Mouse (Mus musculus): ENCODE data around the gene Mdfi. TPM values are rescaled to one million over a fixed set of nuclear protein-coding genes. Genes with fewer than 3 reads are reported as not detected.

The Mdfi gene
- polyA plus RNA-seq, 1 experiment from 2014 or later = 15.7 TPM

- no peak overlapping the region for H3K4me3 ChIP-seq (ENCODE audit: low read length)
- H3K4me1 ChIP-seq (ENCODE audit: control insufficient read depth, insufficient read depth, low read length) = no peaks in the 10 kb centered on the region
- H3K27me3 ChIP-seq (ENCODE audit: control insufficient read depth, insufficient read depth, low read length) = no peaks in the 10 kb centered on the region
- ATAC-seq (ENCODE audit: low FRiP score, low TSS enrichment) = no peak
- WGBS = 41% methylated on average over 12 of the region's 12 CpGs
- no peaks in the 10 kb centered on the region for H3K36me3 ChIP-seq (ENCODE audit: control insufficient read depth, insufficient read depth, low read length)
- no peak overlapping the region for H3K27ac ChIP-seq (ENCODE audit: low read depth, low read length)
- no peak overlapping the region for H3K4me2 ChIP-seq (replicated peaks; ENCODE audit: low read depth, low read length)
- peaks cover 5% of the 10 kb centered on the region for H3K9me3 ChIP-seq (ENCODE audit: control insufficient read depth, low read length)
- H3K9ac ChIP-seq (ENCODE audit: low read depth, low read length) = no peak overlapping the region
These were observed 65.7 kb downstream of the Mdfi start for GRCm38 (mm10) chr17:47768707-47769276.

DNA sequence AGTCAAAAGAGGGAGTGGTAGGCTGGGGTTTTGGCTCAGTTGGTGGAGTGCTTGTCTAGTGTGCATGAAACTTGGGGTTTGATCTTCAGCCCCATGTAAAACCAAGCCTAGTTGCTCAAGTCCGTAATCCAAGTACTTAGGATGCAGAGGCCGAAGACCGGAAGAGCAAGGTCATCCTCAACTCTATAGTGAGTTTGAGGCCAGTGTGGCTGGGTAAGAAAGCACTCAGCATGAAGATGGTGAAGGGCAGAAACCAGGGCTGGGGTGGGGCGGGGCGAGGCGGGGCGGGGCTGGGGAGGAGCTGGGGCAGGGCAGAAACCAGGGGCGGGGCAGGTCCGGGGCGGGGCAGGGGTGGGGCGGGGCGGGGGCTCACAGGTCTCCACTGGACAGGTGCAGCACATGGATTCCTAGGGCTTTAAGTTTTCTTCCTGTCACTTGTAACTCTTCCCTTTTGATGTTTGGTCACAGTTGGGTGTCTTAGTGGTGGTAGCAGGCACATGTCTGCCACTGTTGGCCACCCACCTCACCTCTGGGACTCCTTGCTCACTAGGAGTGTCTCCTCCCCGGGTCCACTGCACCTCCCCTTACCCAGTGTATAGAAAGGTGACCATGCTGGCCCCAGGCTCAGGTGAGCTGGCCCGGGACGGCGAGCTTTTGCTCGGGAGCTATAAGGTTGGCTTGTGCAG, 66.9 kb downstream of the Mdfi start:
- Histone ChIP-seq H3K9ac (ENCODE audit: low read depth, low read length) (no peak overlapping the region), H3K4me2 (replicated peaks; ENCODE audit: low read depth, low read length) (no peak overlapping the region), H3K9me3 (ENCODE audit: control insufficient read depth, low read length) (peaks cover 5% of the 10 kb centered on the region), H3K4me1 (ENCODE audit: control insufficient read depth, insufficient read depth, low read length) (no peaks in the 10 kb centered on the region), H3K4me3 (ENCODE audit: low read length) (no peak overlapping the region), H3K27ac (ENCODE audit: low read depth, low read length) (no peak overlapping the region), H3K36me3 (ENCODE audit: control insufficient read depth, insufficient read depth, low read length) (no peaks in the 10 kb centered on the region), H3K27me3 (ENCODE audit: control insufficient read depth, insufficient read depth, low read length) (no peaks in the 10 kb centered on the region)
- no peak for ATAC-seq (ENCODE audit: low FRiP score, low TSS enrichment)
- 48% methylated on average over 14 of the region's 17 CpGs for WGBS

GRCm38 (mm10) chr17:47767081-47767455, 67.4 kb downstream of the Mdfi start:
- Histone ChIP-seq H3K4me1 (ENCODE audit: control insufficient read depth, insufficient read depth, low read length) (no peaks in the 10 kb centered on the region; the same call in 1 of the 2 replicates), H3K27ac (ENCODE audit: low read depth, low read length) (no peak overlapping the region), H3K36me3 (ENCODE audit: control insufficient read depth, insufficient read depth, low read length) (no peaks in the 10 kb centered on the region), H3K4me2 (replicated peaks; ENCODE audit: low read depth, low read length) (no peak overlapping the region), H3K27me3 (ENCODE audit: control insufficient read depth, insufficient read depth, low read length) (no peaks in the 10 kb centered on the region), H3K4me3 (ENCODE audit: low read length) (no peak overlapping the region), H3K9me3 (ENCODE audit: control insufficient read depth, low read length) (peaks cover 2% of the 10 kb centered on the region), H3K9ac (ENCODE audit: low read depth, low read length) (no peak overlapping the region)
- ATAC-seq (ENCODE audit: low FRiP score, low TSS enrichment) = no peak
- WGBS = 60% methylated on average over 2 of the region's 2 CpGs

DNA sequence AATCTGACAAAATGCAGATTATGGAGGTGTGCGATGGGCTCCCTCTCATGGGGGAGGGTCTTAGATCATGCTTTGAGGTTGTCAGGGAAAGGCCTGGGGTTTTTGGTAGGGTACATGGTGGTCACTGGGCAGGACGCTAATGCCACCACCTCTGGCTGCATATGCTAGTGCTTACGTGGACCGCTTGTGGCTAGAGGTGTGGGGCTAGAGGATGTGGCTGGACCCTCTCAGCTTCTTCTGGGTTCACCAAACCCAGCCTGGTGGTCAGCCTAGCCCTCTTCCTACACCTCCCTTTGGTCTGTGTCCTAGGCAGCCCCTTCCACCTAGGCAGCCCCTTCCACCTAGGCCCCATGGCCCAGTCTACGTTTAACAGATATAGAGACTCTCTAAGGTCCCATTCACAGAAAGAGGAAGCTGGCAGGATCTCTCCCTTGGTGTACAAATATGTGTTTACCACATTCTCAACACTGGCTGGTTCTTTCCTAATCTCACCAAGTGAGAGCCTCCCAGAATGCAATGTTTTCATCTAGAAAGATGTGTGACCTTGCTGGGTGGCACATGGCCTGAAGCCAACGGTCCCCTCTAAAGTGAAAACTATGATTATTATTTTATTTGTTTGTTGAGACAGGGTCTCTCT, 68.0 kb downstream of the Mdfi start:
- no peak overlapping the region for H3K4me2 ChIP-seq (replicated peaks; ENCODE audit: low read depth, low read length)
- H3K9ac ChIP-seq (ENCODE audit: low read depth, low read length) = no peak overlapping the region
- H3K4me3 ChIP-seq (ENCODE audit: low read length) = no peak overlapping the region
- H3K9me3 ChIP-seq (ENCODE audit: control insufficient read depth, low read length) = no peaks in the 10 kb centered on the region
- no peaks in the 10 kb centered on the region for H3K36me3 ChIP-seq (ENCODE audit: control insufficient read depth, insufficient read depth, low read length)
- H3K27me3 ChIP-seq (ENCODE audit: control insufficient read depth, insufficient read depth, low read length) = no peaks in the 10 kb centered on the region
- no peaks in the 10 kb centered on the region; the same call in 1 of the 2 replicates for H3K4me1 ChIP-seq (ENCODE audit: control insufficient read depth, insufficient read depth, low read length)
- no peak for ATAC-seq (ENCODE audit: low FRiP score, low TSS enrichment)
- H3K27ac ChIP-seq (ENCODE audit: low read depth, low read length) = no peak overlapping the region
- 94% methylated on average over 6 of the region's 6 CpGs for WGBS

DNA sequence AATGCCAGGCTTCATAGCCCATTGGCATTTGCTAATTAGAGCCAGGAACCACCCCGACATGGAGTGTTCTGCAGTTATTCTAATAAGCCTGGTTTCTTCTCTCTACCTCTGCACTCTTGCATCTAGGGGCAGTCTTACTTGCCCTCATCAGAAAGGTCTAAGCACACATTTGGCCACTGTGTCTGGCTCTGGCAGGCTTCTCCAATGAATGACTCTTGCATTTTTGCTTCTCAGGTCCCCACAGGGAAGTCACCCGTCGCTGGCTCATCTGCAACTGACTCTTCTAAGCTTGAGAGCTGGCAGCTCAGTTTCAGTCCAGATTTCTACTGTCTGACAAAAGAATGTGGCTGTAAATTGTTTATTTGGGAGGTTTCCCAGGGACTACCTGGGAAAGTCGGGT, 68.5 kb downstream of the Mdfi start:
- Histone ChIP-seq H3K9me3 (ENCODE audit: control insufficient read depth, low read length) (no peaks in the 10 kb centered on the region), H3K36me3 (ENCODE audit: control insufficient read depth, insufficient read depth, low read length) (no peaks in the 10 kb centered on the region), H3K27ac (ENCODE audit: low read depth, low read length) (no peak overlapping the region), H3K4me2 (replicated peaks; ENCODE audit: low read depth, low read length) (no peak overlapping the region), H3K4me1 (ENCODE audit: control insufficient read depth, insufficient read depth, low read length) (no peaks in the 10 kb centered on the region; the same call in 1 of the 2 replicates), H3K9ac (ENCODE audit: low read depth, low read length) (no peak overlapping the region), H3K27me3 (ENCODE audit: control insufficient read depth, insufficient read depth, low read length) (no peaks in the 10 kb centered on the region), H3K4me3 (ENCODE audit: low read length) (no peak overlapping the region)
- 71% methylated on average over 4 of the region's 4 CpGs for WGBS
- no peak for ATAC-seq (ENCODE audit: low FRiP score, low TSS enrichment)

Other genes with a start within 250 kb of the Mdfi start
- gene Bysl, start 223.2 kb downstream of the Mdfi start, polyA plus RNA-seq (2014; fragmentation: Nextera tagmentation; extraction: Ambion mirVana) = 19.5 and 24.4 TPM in 2 replicates
- 39.1 and 48.0 TPM in 2 replicates for gene Med20, start 223.1 kb downstream of the Mdfi start, polyA plus RNA-seq (2014; fragmentation: Nextera tagmentation; extraction: Ambion mirVana)
- 1.6 and 4.2 TPM in 2 replicates for gene Gm20517, start 223.1 kb downstream of the Mdfi start, polyA plus RNA-seq (2014; fragmentation: Nextera tagmentation; extraction: Ambion mirVana)
- 6.6 and 8.1 TPM in 2 replicates for gene Usp49, start 204.0 kb downstream of the Mdfi start, polyA plus RNA-seq (2014; fragmentation: Nextera tagmentation; extraction: Ambion mirVana)
- gene Tomm6, start 146.3 kb downstream of the Mdfi start, polyA plus RNA-seq (2014; fragmentation: Nextera tagmentation; extraction: Ambion mirVana) = 415 and 493 TPM in 2 replicates
- 2.9 and 4.6 TPM in 2 replicates for gene Frs3, start 145.7 kb downstream of the Mdfi start, polyA plus RNA-seq (2014; fragmentation: Nextera tagmentation; extraction: Ambion mirVana)
- gene Gm21981, start 140.2 kb downstream of the Mdfi start, polyA plus RNA-seq (2014; fragmentation: Nextera tagmentation; extraction: Ambion mirVana) = 0.55 and 1.2 TPM in 2 replicates
- gene Prickle4, start 140.0 kb downstream of the Mdfi start, polyA plus RNA-seq (2014; fragmentation: Nextera tagmentation; extraction: Ambion mirVana) = 0.99 and 1.3 TPM in 2 replicates
- not detected in 2 replicates for gene Pgc, start 107.8 kb downstream of the Mdfi start, polyA plus RNA-seq (2014; fragmentation: Nextera tagmentation; extraction: Ambion mirVana)
- 11.7 and 12.0 TPM in 2 replicates for gene Tfeb, start 97.7 kb downstream of the Mdfi start, polyA plus RNA-seq (2014; fragmentation: Nextera tagmentation; extraction: Ambion mirVana)
- 23.9 and 25.4 TPM in 2 replicates for gene Foxp4, start 90.0 kb upstream of the Mdfi start, polyA plus RNA-seq (2014; fragmentation: Nextera tagmentation; extraction: Ambion mirVana)
- not detected in 2 replicates for gene 1700122O11Rik, start 203.6 kb upstream of the Mdfi start, polyA plus RNA-seq (2014; fragmentation: Nextera tagmentation; extraction: Ambion mirVana)

All from kidney, embryonic 14.5 days (tissue).